Mouse (Mus musculus) midbrain, embryonic 15.5 days (tissue): ENCODE measurements around the gene Olfr520. TPM values are rescaled to one million over a fixed set of nuclear protein-coding genes. Genes with fewer than 3 reads are reported as not detected.
"Not testable (repeated sequence)": the region's sequence is repeated elsewhere in the genome, so short reads cannot be mapped to it uniquely, and the experiment has no call there.

ENCODE experiments used
- ATAC-seq: fragments of 200-750 bp; cut with Nextera tagmentation; replicated peaks from 2 replicates; pipeline ENCODE4 v1.8.0; 2017; ENCODE audit warnings: moderate TSS enrichment
- H3K27ac ChIP-seq: fragments of 300-500 bp; sonication (generic); 2 replicates; pipeline ENCODE4 v1.5.1; 2015; ENCODE audit warnings: mild to moderate bottlenecking, inconsistent platforms
- H3K27me3 ChIP-seq: fragments of 300-500 bp; sonication (generic); replicated peaks from 2 replicates; pipeline ENCODE4 v1.6.1; 2015; ENCODE audit warnings: inconsistent platforms
- H3K36me3 ChIP-seq: fragments of 300-500 bp; sonication (generic); replicated peaks from 2 replicates; pipeline ENCODE4 v1.6.1; 2015; ENCODE audit warnings: inconsistent platforms
- H3K4me1 ChIP-seq: fragments of 300-500 bp; sonication (generic); 2 replicates; pipeline ENCODE4 v1.6.1; 2015; ENCODE audit warnings: inconsistent platforms
- H3K4me2 ChIP-seq: fragments of 300-500 bp; sonication (generic); 2 replicates; pipeline ENCODE4 v1.6.1; 2015; ENCODE audit warnings: inconsistent platforms, mild to moderate bottlenecking, moderate library complexity
- H3K4me3 ChIP-seq: fragments of 300-500 bp; sonication (generic); 2 replicates; pipeline ENCODE4 v1.5.1; 2015; ENCODE audit warnings: mild to moderate bottlenecking, inconsistent platforms
- H3K9ac ChIP-seq: fragments of 300-500 bp; sonication (generic); 2 replicates; pipeline ENCODE4 v1.6.1; 2015; ENCODE audit warnings: mild to moderate bottlenecking, inconsistent platforms
- H3K9me3 ChIP-seq: fragments of 300-500 bp; sonication (generic); 2 replicates; pipeline ENCODE4 v1.6.1; 2016; ENCODE audit warnings: inconsistent platforms
- WGBS: fragments of 180-500 bp; shearing (Covaris S2); methylation state at CpG from one replicate; pipeline ENCODE4 v1.1.7; 2015; ENCODE audit warnings: mixed read lengths; 5-methylcytosine and 5-hydroxymethylcytosine counted together
- polyA plus RNA-seq: library from polyadenylated mRNA; unstranded; fragments of >200 nt; fragmentation: Nextera tagmentation; extraction: Ambion mirVana; gene quantifications from 2 replicates; pipeline ENCODE4 v1.2.1, GENCODE M21; 2015

Gene Olfr520
- polyA plus RNA-seq, 1 experiment from 2014 or later, result not detected

DNA sequence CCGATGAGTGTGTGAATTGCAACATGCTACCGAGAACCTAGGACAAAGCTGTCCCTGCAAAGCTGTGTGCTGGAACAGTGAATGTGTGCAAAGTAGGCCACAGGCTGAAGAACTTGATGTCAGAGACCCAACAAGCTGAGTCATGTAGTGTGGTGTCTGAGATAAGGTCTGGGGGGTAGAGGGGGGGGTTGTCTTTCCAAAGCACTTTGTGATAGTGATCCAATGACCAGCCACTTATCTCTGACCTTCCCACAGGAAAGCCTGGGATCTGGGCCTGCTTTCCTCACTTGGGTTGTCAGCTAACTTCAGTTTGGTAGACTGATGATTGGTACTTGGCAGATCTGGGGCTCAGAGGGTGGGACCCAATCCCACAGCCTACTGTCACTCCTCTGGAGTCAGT, 4.5 kb downstream of the Olfr520 start:
- no peaks in the 10 kb centered on the region for H3K36me3 ChIP-seq
- no peaks in the 10 kb centered on the region for H3K27me3 ChIP-seq
- H3K4me2 ChIP-seq, result no peak overlapping the region
- H3K9me3 ChIP-seq, result no peaks in the 10 kb centered on the region
- no peak overlapping the region for H3K27ac ChIP-seq
- ATAC-seq, result no peak
- no peak overlapping the region for H3K9ac ChIP-seq
- no peaks in the 10 kb centered on the region for H3K4me1 ChIP-seq
- H3K4me3 ChIP-seq, result no peak overlapping the region
- WGBS, result 98% methylated on average over 2 of the region's 2 CpGs

DNA sequence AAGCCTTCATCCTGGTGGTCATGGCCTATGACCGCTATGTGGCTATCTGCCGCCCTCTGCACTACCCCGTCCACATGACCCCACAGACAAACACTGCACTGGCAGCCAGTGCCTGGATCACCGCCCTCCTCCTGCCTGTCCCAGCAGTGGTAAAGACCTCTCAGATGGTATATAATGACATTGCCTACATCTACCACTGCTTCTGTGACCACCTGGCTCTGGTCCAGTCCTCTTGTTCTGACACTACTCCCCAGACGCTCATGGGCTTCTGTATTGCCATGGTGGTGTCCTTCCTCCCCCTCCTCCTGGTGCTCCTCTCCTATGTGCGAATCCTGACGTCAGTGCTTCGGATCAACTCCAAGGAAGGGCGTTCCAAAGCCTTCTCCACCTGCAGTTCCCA, 5.4 kb downstream of the Olfr520 start:
- H3K4me1 ChIP-seq, H3K4me3 ChIP-seq, H3K4me2 ChIP-seq, ATAC-seq, H3K9ac ChIP-seq, H3K9me3 ChIP-seq, H3K27me3 ChIP-seq, H3K27ac ChIP-seq, H3K36me3 ChIP-seq: not testable (repeated sequence)
- whole genome bisulfite sequencing, result 94% methylated on average over 9 of the region's 9 CpGs

DNA sequence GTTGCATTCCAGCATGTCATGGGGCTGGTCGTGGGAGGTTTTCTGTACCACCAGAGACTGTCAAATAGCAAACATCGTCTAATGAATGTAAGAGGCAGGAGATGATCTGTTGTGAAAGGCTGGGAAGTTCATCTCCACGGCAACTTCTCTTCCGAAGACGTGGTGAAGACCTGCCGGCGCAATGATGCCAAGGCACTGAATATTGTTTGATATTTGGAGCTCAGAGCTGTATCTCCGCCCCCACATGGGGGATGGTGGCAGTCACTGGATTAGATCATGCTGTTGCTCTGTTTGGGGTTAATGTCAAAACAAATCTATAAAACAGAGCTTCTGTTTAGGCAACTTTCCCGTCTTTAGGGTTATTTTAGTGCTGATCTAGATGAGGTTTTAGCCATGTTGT, 9.2 kb downstream of the Olfr520 start:
- no peak overlapping the region for H3K4me3 ChIP-seq
- H3K36me3 ChIP-seq, result no peaks in the 10 kb centered on the region
- no peaks in the 10 kb centered on the region for H3K9me3 ChIP-seq
- ATAC-seq, result no peak
- no peak overlapping the region for H3K27ac ChIP-seq
- 46% methylated on average over 9 of the region's 9 CpGs for WGBS
- H3K27me3 ChIP-seq, result no peaks in the 10 kb centered on the region
- H3K4me1 ChIP-seq, result no peaks in the 10 kb centered on the region
- no peak overlapping the region for H3K9ac ChIP-seq
- H3K4me2 ChIP-seq, result no peak overlapping the region

DNA sequence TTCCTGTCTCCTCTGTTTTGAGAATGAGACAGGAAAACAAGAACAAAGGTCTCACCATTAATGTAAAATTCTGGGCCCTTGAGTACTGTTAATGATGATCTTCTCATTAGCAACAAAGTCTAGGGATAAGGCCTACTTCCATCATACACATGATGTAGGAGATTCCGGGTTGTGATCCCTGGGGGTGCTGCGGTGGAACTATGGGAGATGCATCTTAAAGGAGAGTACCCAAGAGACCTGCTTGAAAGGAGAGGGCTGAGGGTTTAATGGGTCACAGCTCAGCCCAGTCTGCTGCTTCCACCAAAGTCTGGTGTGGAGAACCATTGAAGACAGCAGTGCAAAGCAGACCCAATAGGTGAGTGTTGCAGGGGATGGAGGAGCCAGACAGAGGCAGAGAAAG, 33.1 kb downstream of the Olfr520 start, which contains the start of gene Olfr521:
Olfr521 (plus strand) TSS at position 301 of the 400 bp plus-strand sequence.
- ATAC-seq, result no peak
- H3K27ac ChIP-seq, result no peak within 1 kb of the TSS
- no peak within 1 kb of the TSS for H3K4me3 ChIP-seq
- 97% methylated on average over 2 of the region's 2 CpGs for WGBS
- H3K4me2 ChIP-seq, result no peak within 1 kb of the TSS
- no peak within 1 kb of the TSS for H3K9ac ChIP-seq
- H3K36me3 ChIP-seq, result no peaks in the 10 kb centered on the region
- no peaks in the 10 kb centered on the region for H3K9me3 ChIP-seq
- H3K4me1 ChIP-seq, result no peaks in the 10 kb centered on the region
- H3K27me3 ChIP-seq, result no peaks in the 10 kb centered on the region

DNA sequence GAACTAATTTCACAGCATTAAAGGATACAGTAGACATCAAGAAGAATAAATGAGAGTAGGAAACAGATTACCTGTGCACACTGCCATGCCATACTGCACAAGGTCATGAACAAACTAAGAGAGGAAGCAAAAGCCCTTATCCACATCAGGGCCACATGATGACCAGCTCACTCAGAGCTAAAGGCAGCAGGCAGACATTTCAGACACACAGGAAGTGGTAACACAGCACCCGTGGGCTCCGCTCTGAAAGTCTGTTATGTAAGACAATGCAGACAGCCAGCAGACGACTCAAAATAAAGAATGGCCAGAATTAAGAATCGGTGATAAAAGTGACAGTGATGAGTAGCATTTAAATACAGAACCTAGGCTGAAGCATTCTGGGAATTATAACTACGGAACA, 51.3 kb downstream of the Olfr520 start:
- Histone ChIP-seq H3K4me1 (no peaks in the 10 kb centered on the region), H3K27ac (no peak overlapping the region), H3K9ac (no peak overlapping the region), H3K27me3 (no peaks in the 10 kb centered on the region), H3K4me3 (no peak overlapping the region), H3K9me3 (no peaks in the 10 kb centered on the region), H3K36me3 (no peaks in the 10 kb centered on the region), H3K4me2 (no peak overlapping the region)
- ATAC-seq, result no peak
- 73% methylated on average over 5 of the region's 5 CpGs for WGBS

DNA sequence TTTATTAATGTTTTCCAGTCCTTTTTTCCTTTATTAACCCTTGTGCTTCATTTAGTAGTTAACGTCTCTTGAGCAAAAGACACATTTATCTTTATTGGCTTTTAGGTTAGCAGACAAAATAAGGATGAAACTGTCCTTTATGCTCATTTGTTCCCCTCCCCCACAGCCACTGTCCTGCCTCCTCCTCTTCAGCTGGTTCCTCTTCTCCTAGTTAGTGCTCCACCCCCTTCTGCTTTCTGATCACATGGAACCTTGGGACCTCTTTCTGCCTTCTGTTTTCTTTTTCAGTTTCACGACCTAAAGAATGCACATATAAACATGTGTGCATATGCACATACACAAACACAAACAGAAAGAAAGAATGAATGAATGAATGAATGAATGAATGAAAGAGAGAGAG, 51.8 kb downstream of the Olfr520 start:
- H3K27ac ChIP-seq, result no peak overlapping the region
- H3K4me2 ChIP-seq, result no peak overlapping the region
- no peak for ATAC-seq
- no peaks in the 10 kb centered on the region for H3K27me3 ChIP-seq
- H3K4me3 ChIP-seq, result no peak overlapping the region
- H3K4me1 ChIP-seq, result no peaks in the 10 kb centered on the region
- H3K9ac ChIP-seq, result no peak overlapping the region
- H3K9me3 ChIP-seq, result no peaks in the 10 kb centered on the region
- H3K36me3 ChIP-seq, result no peaks in the 10 kb centered on the region
- WGBS, result 88% methylated on average over 2 of the region's 2 CpGs

DNA sequence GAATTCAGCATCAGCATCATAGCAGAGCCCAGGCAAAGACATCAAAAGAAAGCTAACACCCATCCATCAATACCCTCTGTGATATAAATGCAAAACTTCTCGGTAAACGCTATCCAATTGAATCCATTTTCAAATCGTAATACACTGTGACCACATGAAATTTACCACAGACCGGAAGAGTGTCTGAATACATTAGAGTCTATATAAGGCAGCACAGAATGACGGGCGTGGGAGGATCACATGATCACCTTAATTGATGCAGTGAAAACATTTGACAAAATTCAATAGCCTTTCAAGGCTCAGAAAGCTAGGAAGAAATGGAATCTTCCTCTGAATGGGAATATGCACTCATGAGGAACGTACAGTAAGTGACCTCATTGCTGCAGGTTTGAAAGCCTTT, 53.3 kb downstream of the Olfr520 start:
- 62% methylated on average over 7 of the region's 7 CpGs for WGBS
- Histone ChIP-seq H3K9ac (no peak overlapping the region), H3K4me2 (no peak overlapping the region), H3K27ac (no peak overlapping the region), H3K4me1 (peaks cover 6% of the 10 kb centered on the region), H3K4me3 (no peak overlapping the region), H3K27me3 (no peaks in the 10 kb centered on the region), H3K9me3 (no peaks in the 10 kb centered on the region), H3K36me3 (no peaks in the 10 kb centered on the region)
- no peak for ATAC-seq

DNA sequence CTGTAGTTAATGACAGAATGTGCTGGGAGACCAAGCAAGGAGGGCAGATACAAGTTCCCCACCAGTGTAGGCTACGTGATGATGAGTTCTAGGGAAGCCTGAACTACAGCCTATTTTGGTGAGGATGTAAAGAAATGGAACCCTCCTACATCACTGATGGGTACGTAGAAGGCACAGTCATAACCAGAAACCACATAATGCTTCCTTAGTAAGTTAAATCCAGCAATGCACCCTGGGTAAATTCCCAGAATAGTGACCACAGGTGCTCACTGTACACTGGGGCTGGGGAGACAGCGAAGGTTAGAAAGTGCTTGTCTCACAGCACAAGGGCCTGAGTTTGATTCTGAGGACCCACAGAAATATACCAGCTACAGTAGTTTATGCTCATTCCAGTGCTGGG, 55.5 kb downstream of the Olfr520 start:
- H3K36me3 ChIP-seq, result no peaks in the 10 kb centered on the region
- no peak for ATAC-seq
- no peak overlapping the region for H3K4me2 ChIP-seq
- no peaks in the 10 kb centered on the region for H3K27me3 ChIP-seq
- WGBS, result 92% methylated on average over 3 of the region's 3 CpGs
- H3K27ac ChIP-seq, result no peak overlapping the region
- H3K4me1 ChIP-seq, result peaks cover 6% of the 10 kb centered on the region
- H3K9me3 ChIP-seq, result no peaks in the 10 kb centered on the region
- H3K9ac ChIP-seq, result no peak overlapping the region
- H3K4me3 ChIP-seq, result no peak overlapping the region

Other genes with a start within 250 kb of the Olfr520 start
- 382 and 405 TPM in 2 replicates for gene Rps3, start 246.5 kb upstream of the Olfr520 start, polyA plus RNA-seq
- 20.1 and 20.3 TPM in 2 replicates for gene Arrb1, start 194.8 kb upstream of the Olfr520 start, polyA plus RNA-seq
- 1.1 and 1.4 TPM in 2 replicates for gene Tpbgl, start 103.2 kb upstream of the Olfr520 start, polyA plus RNA-seq
- 6.0 and 7.2 TPM in 2 replicates for gene Slco2b1, start 18.9 kb upstream of the Olfr520 start, polyA plus RNA-seq
- not detected in 2 replicates for gene Olfr521, start 33.2 kb downstream of the Olfr520 start, polyA plus RNA-seq
- gene Neu3, start 98.1 kb downstream of the Olfr520 start, polyA plus RNA-seq, result 1.7 and 2.0 TPM in 2 replicates
- gene Xrra1, start 128.8 kb downstream of the Olfr520 start, polyA plus RNA-seq, result 1.0 and 1.1 TPM in 2 replicates
- gene Spcs2, start 133.2 kb downstream of the Olfr520 start, polyA plus RNA-seq, result 262 and 264 TPM in 2 replicates